Mouse (Mus musculus) kidney, adult 10 weeks (tissue): ENCODE measurements around the gene Sult3a2. TPM values are rescaled to one million over a fixed set of nuclear protein-coding genes. Genes with fewer than 3 reads are reported as not detected.

ENCODE experiments used
- polyA plus RNA-seq: library from polyadenylated mRNA; stranded (reverse); fragments of 350-450 nt; fragmentation: Illumina TruSeq; extraction: RNeasy Lipid Tissue Mini Kit (QIAGEN cat#74804); gene quantifications from one replicate; pipeline ENCODE4 v1.2.3, GENCODE M21; 2014; ENCODE audit warnings: low read depth, low replicate concordance

Sult3a2 gene
- polyA plus RNA-seq, result not detected

GRCm38 (mm10) chr10:33786604-33787003 lies at the start of gene Sult3a2:
TSS of gene Sult3a2 (minus strand) at chr10:33786704.

Other genes with a start within 250 kb of the Sult3a2 start
- gene Clvs2, start 161.9 kb downstream of the Sult3a2 start, polyA plus RNA-seq, result not detected
- gene Sult3a1, start 71.0 kb upstream of the Sult3a2 start, polyA plus RNA-seq, result not detected
- gene Rsph4a, start 118.4 kb upstream of the Sult3a2 start, polyA plus RNA-seq, result 0.28 TPM
- gene Zup1, start 164.6 kb upstream of the Sult3a2 start, polyA plus RNA-seq, result 29.4 TPM
- 181 TPM for gene Rwdd1, start 232.9 kb upstream of the Sult3a2 start, polyA plus RNA-seq